Mouse (Mus musculus) kidney, adult 2 months (tissue): ENCODE results near the gene Dnajc10.

Experiments
- CTCF ChIP-seq: fragments of 200-500 bp; conservative IDR thresholded peaks from 2 replicates; pipeline ENCODE4 v1.5.1; 2011; ENCODE audit warnings: low read depth, mild to moderate bottlenecking, control low read depth, low read length, moderate library complexity, mixed read lengths; ENCODE audit not compliant: insufficient read depth, insufficient read length
- POLR2A ChIP-seq: fragments of 200-500 bp; IDR thresholded peaks from one replicate; pipeline ENCODE4 v1.6.1; 2011; ENCODE audit warnings: low read depth, low read length, control low read depth

DNA sequence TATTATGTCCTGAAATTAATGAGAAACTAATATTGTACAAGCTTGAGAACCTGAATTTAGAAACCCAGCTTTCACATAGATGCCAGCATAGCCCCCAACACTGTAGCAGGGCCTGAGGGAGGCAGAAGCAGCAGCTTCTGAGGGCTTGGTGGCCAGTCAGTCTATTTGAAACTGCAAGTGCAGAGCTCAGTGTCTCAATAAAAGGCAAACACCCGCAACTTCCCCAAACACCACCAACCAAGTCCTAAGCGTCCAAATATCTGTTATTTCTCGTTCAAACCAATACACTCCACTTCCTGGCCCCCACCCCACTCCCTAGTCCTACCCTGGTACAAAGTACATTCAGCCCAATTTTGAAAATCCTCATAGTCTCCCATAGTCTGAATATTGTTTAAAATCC is 16.9 kb upstream of the Dnajc10 start:
- TF ChIP-seq POLR2A (no peak), CTCF (no peak)
